Mouse (Mus musculus) forebrain, embryonic 13.5 days (tissue): ENCODE data around the gene Myt1. TPM values are rescaled to one million over a fixed set of nuclear protein-coding genes. Genes with fewer than 3 reads are reported as not detected.

Experiments
- ATAC-seq: fragments of 200-750 bp; cut with Nextera tagmentation; 2 replicates; pipeline ENCODE4 v1.8.0; 2017
- H3K27ac ChIP-seq: fragments of 300-500 bp; sonication (generic); 2 replicates; pipeline ENCODE4 v1.5.1; 2015; ENCODE audit warnings: inconsistent platforms, mild to moderate bottlenecking, moderate library complexity
- H3K27me3 ChIP-seq: fragments of 300-500 bp; sonication (generic); 2 replicates; pipeline ENCODE4 v1.6.1; 2015; ENCODE audit warnings: mild to moderate bottlenecking, inconsistent platforms
- H3K36me3 ChIP-seq: fragments of 300-500 bp; sonication (generic); 2 replicates; pipeline ENCODE4 v1.6.1; 2015; ENCODE audit warnings: mild to moderate bottlenecking, inconsistent platforms; ENCODE audit not compliant: poor library complexity, severe bottlenecking
- H3K4me1 ChIP-seq: fragments of 300-500 bp; sonication (generic); 2 replicates; pipeline ENCODE4 v1.6.1; 2015; ENCODE audit warnings: inconsistent platforms
- H3K4me2 ChIP-seq: fragments of 300-500 bp; sonication (generic); 2 replicates; pipeline ENCODE4 v1.6.1; 2015; ENCODE audit warnings: inconsistent platforms, mild to moderate bottlenecking, moderate library complexity
- H3K4me3 ChIP-seq: fragments of 300-500 bp; sonication (generic); 2 replicates; pipeline ENCODE4 v1.5.1; 2015; ENCODE audit warnings: mild to moderate bottlenecking, inconsistent platforms
- H3K9ac ChIP-seq: fragments of 300-500 bp; sonication (generic); 2 replicates; pipeline ENCODE4 v1.6.1; 2015; ENCODE audit warnings: mild to moderate bottlenecking, inconsistent platforms
- H3K9me3 ChIP-seq: fragments of 300-500 bp; sonication (generic); replicated peaks from 2 replicates; pipeline ENCODE4 v1.6.1; 2016; ENCODE audit warnings: inconsistent platforms
- WGBS: fragments of 180-500 bp; shearing (Covaris S2); methylation state at CpG from one replicate; pipeline ENCODE4 v1.1.7; 2015; 5-methylcytosine and 5-hydroxymethylcytosine counted together
- polyA plus RNA-seq: library from polyadenylated mRNA; unstranded; fragments of >200 nt; fragmentation: Nextera tagmentation; extraction: Ambion mirVana; gene quantifications from 2 replicates; pipeline ENCODE4 v1.2.1, GENCODE M21; 2015

Gene Myt1
- polyA plus RNA-seq, 1 experiment from 2014 or later, result 39.9 TPM

DNA sequence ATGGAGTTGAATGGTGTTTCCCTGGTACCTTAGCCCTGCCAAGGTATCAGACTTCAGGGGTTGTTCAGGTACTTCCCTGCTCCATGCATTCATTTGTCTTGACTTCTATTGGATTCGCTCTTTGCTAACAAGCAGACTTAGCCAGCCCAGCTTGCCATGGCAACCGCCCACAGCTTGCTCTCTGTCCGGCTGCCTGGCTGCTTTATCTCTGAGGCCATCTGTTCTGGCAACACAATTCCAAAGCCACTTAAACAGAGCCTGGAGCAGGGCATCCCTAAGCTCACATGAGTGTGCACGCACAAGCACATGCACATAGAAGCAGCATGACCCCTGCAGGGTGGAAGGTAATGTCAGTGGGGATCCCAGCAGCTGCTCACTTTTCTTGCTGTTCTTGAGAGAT lies 4.1 kb upstream of the Myt1 start:
- 14% methylated on average over 4 of the region's 4 CpGs for WGBS
- peak overlapping the region; percentile 64 for H3K27ac ChIP-seq
- peaks cover 40% of the 10 kb centered on the region for H3K4me1 ChIP-seq
- ATAC-seq, result peak; percentile 48
- H3K4me2 ChIP-seq, result 0 out of 2 replicates have a peak overlapping the region, but pooled peaks have one; percentile 0
- no peaks in the 10 kb centered on the region for H3K36me3 ChIP-seq
- no peaks in the 10 kb centered on the region for H3K9me3 ChIP-seq
- H3K9ac ChIP-seq, result no peak overlapping the region
- H3K27me3 ChIP-seq, result no peaks in the 10 kb centered on the region
- no peak overlapping the region for H3K4me3 ChIP-seq

DNA sequence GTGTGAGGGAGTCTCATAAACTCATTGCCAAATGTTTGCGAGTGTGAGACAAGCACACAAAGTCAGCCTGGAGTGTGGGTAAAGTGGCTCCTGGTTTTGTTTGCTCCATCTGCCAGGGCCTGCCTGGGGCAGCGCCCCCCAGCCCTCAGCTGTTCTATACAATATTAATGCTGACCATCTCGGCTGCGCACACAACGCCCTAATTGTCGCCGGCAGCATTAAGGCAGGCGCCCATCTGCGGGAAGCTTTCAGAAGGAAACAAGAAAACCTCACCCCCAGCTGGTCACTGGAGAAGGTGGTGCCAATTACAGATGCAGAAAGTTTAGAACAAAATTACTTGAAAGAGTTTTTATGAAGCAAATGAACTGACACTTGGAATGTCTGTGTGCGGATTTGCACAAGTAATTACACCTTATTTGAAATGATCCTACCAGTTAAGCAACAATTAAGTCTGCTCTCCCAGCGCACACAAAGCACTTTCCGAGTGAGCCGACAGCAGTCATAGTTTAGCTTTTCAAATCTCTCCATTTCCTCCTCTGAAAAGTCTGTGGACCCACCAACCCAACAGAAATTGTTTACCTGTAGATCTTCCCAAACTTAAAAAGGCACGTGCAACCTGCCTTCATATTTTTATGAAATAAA lies 875 bp downstream of the Myt1 start:
- Histone ChIP-seq H3K9me3 (no peaks in the 10 kb centered on the region), H3K4me3 (peak overlapping the region; percentile 36), H3K4me2 (peak overlapping the region; percentile 78), H3K27ac (peak overlapping the region; percentile 94), H3K9ac (peak overlapping the region; percentile 58), H3K36me3 (no peaks in the 10 kb centered on the region), H3K27me3 (no peaks in the 10 kb centered on the region), H3K4me1 (peaks cover 76% of the 10 kb centered on the region)
- WGBS, result 2% methylated on average over 14 of the region's 14 CpGs
- ATAC-seq, result peak; percentile 46

DNA sequence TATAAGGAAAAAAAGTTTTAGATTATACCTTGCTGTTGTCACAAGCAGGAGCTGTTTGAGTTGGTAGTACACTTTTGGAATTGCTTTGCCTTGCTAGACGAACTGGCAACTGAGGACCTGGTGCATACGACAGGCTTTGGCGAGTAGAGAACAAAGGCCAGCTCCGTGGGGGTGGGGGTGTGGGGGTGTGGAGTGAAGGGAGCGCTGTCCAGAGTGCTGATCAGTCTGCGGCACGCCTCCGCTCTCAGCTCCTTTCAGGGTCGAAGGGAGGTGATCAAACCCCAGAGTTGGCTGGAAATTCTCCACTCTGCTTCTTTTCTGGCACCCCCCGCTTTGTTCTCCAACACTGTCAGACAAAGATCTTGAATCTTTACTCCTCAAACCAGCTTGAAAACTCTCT lies 1.5 kb downstream of the Myt1 start:
- ATAC-seq, result peak; percentile 60
- no peaks in the 10 kb centered on the region for H3K36me3 ChIP-seq
- peak overlapping the region; percentile 94 for H3K27ac ChIP-seq
- H3K9me3 ChIP-seq, result no peaks in the 10 kb centered on the region
- H3K4me3 ChIP-seq, result peak overlapping the region; percentile 36
- H3K9ac ChIP-seq, result peak overlapping the region; percentile 58
- H3K27me3 ChIP-seq, result no peaks in the 10 kb centered on the region
- H3K4me1 ChIP-seq, result peaks cover 76% of the 10 kb centered on the region
- H3K4me2 ChIP-seq, result peak overlapping the region; percentile 78
- under 1% methylated on average over 10 of the region's 10 CpGs for WGBS

GRCm38 (mm10) chr2:181765251-181765650 lies 2.1 kb downstream of the Myt1 start:
- peaks cover 77% of the 10 kb centered on the region for H3K4me1 ChIP-seq
- H3K9me3 ChIP-seq, result no peaks in the 10 kb centered on the region
- H3K4me2 ChIP-seq, result peak overlapping the region; percentile 78
- peak overlapping the region; percentile 36 for H3K4me3 ChIP-seq
- 32% methylated on average over 4 of the region's 4 CpGs for WGBS
- H3K27me3 ChIP-seq, result no peaks in the 10 kb centered on the region
- peak overlapping the region; percentile 94 for H3K27ac ChIP-seq
- ATAC-seq, result no peak
- no peaks in the 10 kb centered on the region for H3K36me3 ChIP-seq
- peak overlapping the region; percentile 58 for H3K9ac ChIP-seq

DNA sequence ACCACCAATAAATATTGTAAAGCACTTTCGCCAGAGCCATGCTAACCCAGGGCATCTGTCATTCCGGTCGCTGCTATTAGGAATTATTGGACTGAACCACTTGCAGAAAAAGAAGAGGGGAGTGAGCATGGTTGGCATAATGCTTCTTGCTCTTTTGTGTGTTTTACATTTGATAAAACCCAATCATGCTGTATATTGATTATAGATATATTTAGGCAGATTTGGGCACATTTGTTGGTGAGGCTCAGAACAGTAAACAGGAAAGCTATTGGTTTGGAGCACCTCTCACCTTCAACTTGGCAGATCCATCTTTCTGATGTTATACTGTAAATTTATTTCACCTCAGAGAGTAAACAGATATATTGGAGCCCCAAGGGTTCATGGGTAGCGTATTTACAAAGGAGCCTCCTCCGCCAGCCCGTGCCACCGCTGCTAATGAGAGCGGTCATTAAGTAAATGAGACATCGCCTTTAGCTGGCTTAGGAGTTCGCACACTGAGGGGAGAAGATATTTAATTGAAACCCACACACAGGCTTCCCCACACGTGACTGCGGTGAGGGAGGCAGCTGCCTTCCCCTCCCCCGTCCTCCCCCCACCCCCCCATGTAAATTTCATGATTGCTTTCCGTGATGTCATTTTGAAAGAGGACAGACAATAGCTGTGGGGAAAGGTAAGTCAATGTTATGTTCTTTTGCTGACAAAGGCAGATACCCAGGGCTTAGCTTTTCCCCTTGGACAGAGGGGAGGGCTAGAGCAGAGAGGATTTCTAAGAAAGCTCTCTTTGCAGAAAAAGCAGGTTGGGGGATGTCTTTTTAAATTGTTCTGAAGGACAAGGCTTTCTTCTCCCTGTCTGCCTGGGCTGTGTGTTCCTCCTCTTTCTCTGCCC lies 3.8 kb downstream of the Myt1 start:
- 9% methylated on average over 14 of the region's 14 CpGs for WGBS
- peaks cover 81% of the 10 kb centered on the region for H3K4me1 ChIP-seq

GRCm38 (mm10) chr2:181768451-181768850 lies 5.3 kb downstream of the Myt1 start:
- peak overlapping the region; percentile 72 for H3K9ac ChIP-seq
- H3K4me3 ChIP-seq, result peak overlapping the region; percentile 54
- no peak for ATAC-seq
- H3K4me1 ChIP-seq, result peaks cover 81% of the 10 kb centered on the region
- H3K36me3 ChIP-seq, result no peaks in the 10 kb centered on the region
- H3K9me3 ChIP-seq, result no peaks in the 10 kb centered on the region
- H3K27ac ChIP-seq, result no peak overlapping the region; the same call in 1 of the 2 replicates
- no peaks in the 10 kb centered on the region for H3K27me3 ChIP-seq
- peak overlapping the region; percentile 78 for H3K4me2 ChIP-seq

More for the DNA sequence above, 3.8 kb downstream of the Myt1 start:
- peak overlapping the region; percentile 54 for H3K4me3 ChIP-seq
- H3K27me3 ChIP-seq, result no peaks in the 10 kb centered on the region
- H3K36me3 ChIP-seq, result no peaks in the 10 kb centered on the region
- ATAC-seq, result peak; percentile 75
- no peaks in the 10 kb centered on the region for H3K9me3 ChIP-seq
- peak overlapping the region; percentile 72 for H3K9ac ChIP-seq
- peak overlapping the region; percentile 78 for H3K4me2 ChIP-seq
- H3K27ac ChIP-seq, result peak overlapping the region; percentile 95

DNA sequence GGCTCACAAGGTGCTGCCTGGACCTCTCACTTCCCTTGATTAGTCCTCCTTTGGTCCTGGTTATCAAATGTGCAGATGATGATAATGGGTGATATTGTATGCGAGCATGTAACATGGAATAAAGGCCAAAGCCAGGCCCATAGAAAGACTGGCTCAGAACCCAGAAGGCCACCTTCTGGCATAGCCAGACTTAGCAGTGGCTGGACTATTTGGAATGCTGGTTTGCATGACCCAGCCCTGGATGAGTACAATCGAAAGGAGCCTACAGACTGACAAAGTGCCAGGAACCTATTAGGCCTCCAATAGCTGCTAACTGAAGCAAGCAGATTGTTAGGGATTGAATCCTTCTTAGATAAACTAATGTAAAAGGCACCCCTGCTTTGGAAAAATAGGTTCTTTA lies 6.3 kb downstream of the Myt1 start:
- Histone ChIP-seq H3K9ac (peak overlapping the region; percentile 72), H3K4me2 (peak overlapping the region; percentile 78), H3K4me3 (peak overlapping the region; percentile 54), H3K9me3 (no peaks in the 10 kb centered on the region), H3K36me3 (no peaks in the 10 kb centered on the region), H3K27ac (0 out of 2 replicates have a peak overlapping the region, but pooled peaks have one; percentile 8), H3K27me3 (no peaks in the 10 kb centered on the region), H3K4me1 (peaks cover 81% of the 10 kb centered on the region)
- ATAC-seq, result no peak
- 76% methylated on average over 2 of the region's 2 CpGs for WGBS

- Histone ChIP-seq H3K36me3 (no peaks in the 10 kb centered on the region), H3K9ac (no peak overlapping the region), H3K4me2 (peak overlapping the region; percentile 19), H3K4me3 (no peak overlapping the region), H3K4me1 (peaks cover 65% of the 10 kb centered on the region), H3K27ac (peak overlapping the region; percentile 44; the same call in 1 of the 2 replicates), H3K27me3 (no peaks in the 10 kb centered on the region), H3K9me3 (no peaks in the 10 kb centered on the region)
- 39% methylated on average over 2 of the region's 2 CpGs for WGBS
- peak; percentile 27; the same call in 1 of the 2 replicates for ATAC-seq
These were observed 10.1 kb downstream of the Myt1 start for GRCm38 (mm10) chr2:181773203-181773602.

DNA sequence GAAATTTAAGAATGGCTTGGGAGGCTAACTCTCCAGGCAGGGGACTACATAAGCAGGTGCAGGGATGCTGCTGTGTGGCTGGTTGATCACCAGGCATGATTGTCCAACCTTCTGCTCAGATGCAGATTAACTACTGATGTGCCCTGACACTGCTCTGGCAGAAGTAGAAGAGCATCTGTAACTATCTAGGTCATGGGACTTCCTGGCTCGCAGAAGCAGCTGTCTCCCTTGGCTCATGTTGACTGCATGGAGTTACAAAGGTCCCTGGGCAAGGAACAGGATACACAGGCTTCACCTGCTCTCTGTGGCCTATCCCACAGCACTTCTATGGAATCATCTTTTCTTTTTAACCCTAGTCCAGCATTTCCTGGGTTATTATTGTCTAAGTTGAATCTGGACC lies 12.7 kb downstream of the Myt1 start:
- H3K36me3 ChIP-seq, result no peaks in the 10 kb centered on the region
- no peak overlapping the region for H3K4me3 ChIP-seq
- H3K9ac ChIP-seq, result no peak overlapping the region
- 83% methylated on average over 1 of the region's 1 CpGs for WGBS
- H3K27ac ChIP-seq, result no peak overlapping the region
- no peaks in the 10 kb centered on the region for H3K9me3 ChIP-seq
- no peak overlapping the region for H3K4me2 ChIP-seq
- H3K4me1 ChIP-seq, result peaks cover 49% of the 10 kb centered on the region
- ATAC-seq, result no peak
- H3K27me3 ChIP-seq, result no peaks in the 10 kb centered on the region

DNA sequence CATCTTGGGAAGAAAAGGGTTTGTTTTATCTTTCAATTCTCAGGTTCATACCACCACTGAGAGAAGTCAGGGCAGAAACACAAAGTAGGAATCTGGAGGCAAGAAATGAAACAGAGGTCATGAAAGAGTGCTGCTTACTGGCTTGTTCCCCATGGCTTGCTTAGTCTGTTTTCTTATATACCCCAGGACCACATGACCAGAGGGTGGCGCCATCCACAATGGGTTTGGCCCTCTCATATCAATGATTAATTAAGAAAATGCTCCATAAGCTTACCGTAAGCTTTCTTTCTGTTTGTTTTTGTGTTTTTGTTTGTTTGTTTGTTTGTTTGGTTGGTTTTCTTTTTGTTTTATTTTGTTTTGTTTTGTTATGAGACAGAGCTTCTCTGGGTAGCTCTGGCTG lies 14.6 kb downstream of the Myt1 start:
- Histone ChIP-seq H3K27ac (no peak overlapping the region), H3K36me3 (peaks cover 3% of the 10 kb centered on the region; the same call in 1 of the 2 replicates), H3K4me1 (peaks cover 47% of the 10 kb centered on the region), H3K27me3 (no peaks in the 10 kb centered on the region), H3K9ac (no peak overlapping the region), H3K4me3 (no peak overlapping the region), H3K4me2 (no peak overlapping the region), H3K9me3 (no peaks in the 10 kb centered on the region)
- 60% methylated on average over 2 of the region's 2 CpGs for WGBS
- ATAC-seq, result no peak

GRCm38 (mm10) chr2:181781421-181781820 lies 18.3 kb downstream of the Myt1 start:
- H3K4me3 ChIP-seq, result no peak overlapping the region
- H3K4me1 ChIP-seq, result peaks cover 20% of the 10 kb centered on the region
- peak overlapping the region; percentile 62 for H3K27ac ChIP-seq
- H3K9ac ChIP-seq, result no peak overlapping the region
- WGBS, result 4% methylated on average over 1 of the region's 1 CpGs
- peaks cover 33% of the 10 kb centered on the region for H3K36me3 ChIP-seq
- no peaks in the 10 kb centered on the region for H3K27me3 ChIP-seq
- H3K9me3 ChIP-seq, result no peaks in the 10 kb centered on the region
- no peak overlapping the region; the same call in 1 of the 2 replicates for H3K4me2 ChIP-seq
- ATAC-seq, result peak; percentile 51; the same call in 1 of the 2 replicates

GRCm38 (mm10) chr2:181787852-181788251 lies 24.7 kb downstream of the Myt1 start:
- Histone ChIP-seq H3K36me3 (peaks cover 75% of the 10 kb centered on the region), H3K27me3 (no peaks in the 10 kb centered on the region), H3K9ac (no peak overlapping the region), H3K4me3 (no peak overlapping the region), H3K4me2 (no peak overlapping the region), H3K27ac (peak overlapping the region; percentile 52; the same call in 1 of the 2 replicates), H3K4me1 (peaks cover 24% of the 10 kb centered on the region), H3K9me3 (no peaks in the 10 kb centered on the region)
- ATAC-seq, result peak; percentile 45; the same call in 1 of the 2 replicates
- WGBS, result 32% methylated on average over 5 of the region's 5 CpGs
